Mouse (Mus musculus): ENCODE measurements around the gene Tgm6. TPM values are rescaled to one million over a fixed set of nuclear protein-coding genes. Genes with fewer than 3 reads are reported as not detected.

Gene Tgm6
- polyA plus RNA-seq, 1 experiment from 2014 or later, result not detected

DNA sequence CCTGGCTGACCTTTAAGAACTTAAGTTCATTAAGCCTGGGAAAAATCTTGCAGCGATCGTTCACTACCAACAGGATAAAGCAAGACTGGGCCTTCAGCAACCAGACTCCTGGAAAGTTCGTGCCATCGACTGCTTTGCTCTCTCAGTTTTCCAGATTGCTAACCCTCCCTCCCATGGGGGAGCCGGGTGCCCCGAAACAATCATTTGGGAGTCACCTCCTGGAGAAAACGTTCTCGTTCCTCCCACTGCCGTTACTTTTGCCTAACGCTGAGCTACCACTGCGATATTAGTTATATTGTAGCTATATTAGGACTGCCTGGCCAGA lies 66.1 kb downstream of the Tgm6 start:
- Histone ChIP-seq H3K4me3 (ENCODE audit: low read depth, low read length) (peak overlapping the region; percentile 99), H3K27me3 (ENCODE audit: insufficient read depth, low read length) (no peaks in the 10 kb centered on the region), H3K9me3 (ENCODE audit: low read depth, low read length) (no peaks in the 10 kb centered on the region), H3K4me1 (ENCODE audit: insufficient read depth) (no peaks in the 10 kb centered on the region), H3K4me2 (peak overlapping the region; percentile 73), H3K36me3 (ENCODE audit: insufficient read depth) (peaks cover 39% of the 10 kb centered on the region), H3K9ac (peak overlapping the region; percentile 100), H3K27ac (ENCODE audit: low read depth) (peak overlapping the region; percentile 96)
- under 1% methylated on average over 11 of the region's 11 CpGs for WGBS
- no peak for DNase-seq
- peak; percentile 1; the same call in 1 of the 2 replicates for ATAC-seq (ENCODE audit: insufficient read depth)
- TF ChIP-seq CTCF (IDR thresholded peaks at IDR 0.05; ENCODE audit: low read depth), result no peak

GRCm38 (mm10) chr2:130178706-130179506 lies 66.7 kb downstream of the Tgm6 start, which contains the start of gene Snrpb:
Snrpb (minus strand) TSS chr2:130179403.
- DNase-seq (peak; percentile 97), ATAC-seq (ENCODE audit: insufficient read depth) (peak; percentile 92)
- peaks cover 33% of the 10 kb centered on the region for H3K36me3 ChIP-seq (ENCODE audit: insufficient read depth)
- peak within 1 kb of the TSS; percentile 100 for H3K9ac ChIP-seq
- H3K4me3 ChIP-seq (ENCODE audit: low read depth, low read length), result peak within 1 kb of the TSS; percentile 99
- H3K27me3 ChIP-seq (ENCODE audit: insufficient read depth, low read length), result no peaks in the 10 kb centered on the region
- no peak for TF ChIP-seq CTCF (IDR thresholded peaks at IDR 0.05; ENCODE audit: low read depth)
- H3K4me2 ChIP-seq, result peak within 1 kb of the TSS; percentile 73
- no peaks in the 10 kb centered on the region for H3K4me1 ChIP-seq (ENCODE audit: insufficient read depth)
- H3K9me3 ChIP-seq (ENCODE audit: low read depth, low read length), result no peaks in the 10 kb centered on the region
- under 1% methylated on average over 80 of the region's 81 CpGs for WGBS
- peak within 1 kb of the TSS; percentile 96 for H3K27ac ChIP-seq (ENCODE audit: low read depth)

- ATAC-seq (ENCODE audit: insufficient read depth) (peak; percentile 82), DNase-seq (no peak)
- Histone ChIP-seq H3K4me1 (ENCODE audit: insufficient read depth) (no peaks in the 10 kb centered on the region), H3K4me3 (ENCODE audit: low read depth, low read length) (peak overlapping the region; percentile 99), H3K27ac (ENCODE audit: low read depth) (peak overlapping the region; percentile 43; the same call in 1 of the 2 replicates), H3K36me3 (ENCODE audit: insufficient read depth) (peaks cover 26% of the 10 kb centered on the region), H3K27me3 (ENCODE audit: insufficient read depth, low read length) (no peaks in the 10 kb centered on the region), H3K9ac (peak overlapping the region; percentile 64), H3K4me2 (peak overlapping the region; percentile 73), H3K9me3 (ENCODE audit: low read depth, low read length) (no peaks in the 10 kb centered on the region)
- TF ChIP-seq CTCF (IDR thresholded peaks at IDR 0.05; ENCODE audit: low read depth), result no peak
- 2% methylated on average over 15 of the region's 15 CpGs for WGBS
These were observed 67.3 kb downstream of the Tgm6 start for GRCm38 (mm10) chr2:130179507-130180019.

DNA sequence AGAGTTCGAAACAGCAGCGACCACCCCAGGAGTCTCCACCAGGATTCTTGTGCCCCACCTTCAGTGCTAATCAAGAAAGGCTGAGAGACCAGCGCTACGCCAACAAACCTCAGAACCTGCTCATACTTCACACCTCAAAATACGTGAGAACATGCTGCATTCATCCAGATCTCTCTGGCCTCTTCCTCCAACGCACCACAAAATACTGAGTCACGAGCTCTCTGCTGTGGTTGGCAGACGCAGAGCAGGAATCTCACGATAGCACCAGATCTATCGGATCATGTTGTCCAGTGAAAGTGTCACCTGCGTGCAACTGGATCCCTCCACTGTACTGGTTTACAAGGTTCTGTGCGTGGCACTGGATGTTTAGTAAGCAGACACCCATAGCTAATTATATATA lies 76.2 kb downstream of the Tgm6 start:
- TF ChIP-seq CTCF (IDR thresholded peaks at IDR 0.05; ENCODE audit: low read depth), result no peak
- Histone ChIP-seq H3K27ac (ENCODE audit: low read depth) (no peak overlapping the region), H3K4me3 (ENCODE audit: low read depth, low read length) (no peak overlapping the region), H3K4me2 (no peak overlapping the region), H3K27me3 (ENCODE audit: insufficient read depth, low read length) (no peaks in the 10 kb centered on the region), H3K9ac (no peak overlapping the region), H3K36me3 (ENCODE audit: insufficient read depth) (no peaks in the 10 kb centered on the region), H3K9me3 (ENCODE audit: low read depth, low read length) (no peaks in the 10 kb centered on the region), H3K4me1 (ENCODE audit: insufficient read depth) (no peaks in the 10 kb centered on the region)
- ATAC-seq (ENCODE audit: insufficient read depth), result no peak
- no peak for DNase-seq
- WGBS, result 87% methylated on average over 12 of the region's 12 CpGs

GRCm38 (mm10) chr2:130194894-130195293 lies 82.7 kb downstream of the Tgm6 start, which contains the start of gene Tmc2:
Tmc2 (plus strand) TSS chr2:130195194.
- H3K27ac ChIP-seq (ENCODE audit: low read depth), result no peak within 1 kb of the TSS
- DNase-seq (no peak), ATAC-seq (ENCODE audit: insufficient read depth) (no peak)
- H3K9ac ChIP-seq, result no peak within 1 kb of the TSS
- TF ChIP-seq CTCF (IDR thresholded peaks at IDR 0.05; ENCODE audit: low read depth), result no peak
- H3K36me3 ChIP-seq (ENCODE audit: insufficient read depth), result no peaks in the 10 kb centered on the region
- 93% methylated on average over 16 of the region's 16 CpGs for WGBS
- H3K27me3 ChIP-seq (ENCODE audit: insufficient read depth, low read length), result no peaks in the 10 kb centered on the region
- no peaks in the 10 kb centered on the region for H3K4me1 ChIP-seq (ENCODE audit: insufficient read depth)
- no peak within 1 kb of the TSS for H3K4me3 ChIP-seq (ENCODE audit: low read depth, low read length)
- H3K9me3 ChIP-seq (ENCODE audit: low read depth, low read length), result no peaks in the 10 kb centered on the region
- no peak within 1 kb of the TSS for H3K4me2 ChIP-seq

- Histone ChIP-seq H3K4me3 (ENCODE audit: low read depth, low read length) (no peak overlapping the region), H3K27me3 (ENCODE audit: insufficient read depth, low read length) (no peaks in the 10 kb centered on the region), H3K4me1 (ENCODE audit: insufficient read depth) (no peaks in the 10 kb centered on the region), H3K9me3 (ENCODE audit: low read depth, low read length) (no peaks in the 10 kb centered on the region), H3K9ac (no peak overlapping the region), H3K36me3 (ENCODE audit: insufficient read depth) (no peaks in the 10 kb centered on the region), H3K27ac (ENCODE audit: low read depth) (no peak overlapping the region), H3K4me2 (no peak overlapping the region)
- 83% methylated on average over 5 of the region's 5 CpGs for WGBS
- no peak for TF ChIP-seq CTCF (IDR thresholded peaks at IDR 0.05; ENCODE audit: low read depth)
- DNase-seq (no peak), ATAC-seq (ENCODE audit: insufficient read depth) (no peak)
These were observed 88.7 kb downstream of the Tgm6 start for GRCm38 (mm10) chr2:130200961-130201360.

Other genes starting within 250 kb of the Tgm6 start
- gene Tgm3, start 100.1 kb upstream of the Tgm6 start, polyA plus RNA-seq (2014; fragmentation: Nextera tagmentation; extraction: Ambion mirVana), result 0.05 TPM in 1 of 2 replicates, not detected in the other
- 691 and 703 TPM in 2 replicates for gene Snrpb, start 67.0 kb downstream of the Tgm6 start, polyA plus RNA-seq (2014; fragmentation: Nextera tagmentation; extraction: Ambion mirVana)
- not detected in 2 replicates for gene Tmc2, start 82.8 kb downstream of the Tgm6 start, polyA plus RNA-seq (2014; fragmentation: Nextera tagmentation; extraction: Ambion mirVana)
- gene Nop56, start 162.0 kb downstream of the Tgm6 start, polyA plus RNA-seq (2014; fragmentation: Nextera tagmentation; extraction: Ambion mirVana), result 303 and 318 TPM in 2 replicates
- 136 and 151 TPM in 2 replicates for gene Idh3b, start 172.1 kb downstream of the Tgm6 start, polyA plus RNA-seq (2014; fragmentation: Nextera tagmentation; extraction: Ambion mirVana)
- gene Ebf4, start 182.8 kb downstream of the Tgm6 start, polyA plus RNA-seq (2014; fragmentation: Nextera tagmentation; extraction: Ambion mirVana), result 1.9 and 2.3 TPM in 2 replicates